Mouse (Mus musculus) layer of hippocampus, adult 2 months (tissue): ENCODE data around the gene Fbxl7. TPM values are rescaled to one million over a fixed set of nuclear protein-coding genes. Genes with fewer than 3 reads are reported as not detected.

ENCODE experiments used
- DNase-seq, 2 experiments: peaks; one replicate each; pipeline ENCODE4 v3.0.0; 2022; ENCODE audit warnings: low spot score in 2 of 2
- H3K27ac ChIP-seq: fragments of 200-600 bp; 2 replicates; pipeline ENCODE4 v1.8.1; 2022
- H3K4me3 ChIP-seq: fragments of 200-600 bp; 2 replicates; pipeline ENCODE4 v1.8.1; 2022; ENCODE audit warnings: mild to moderate bottlenecking
- CTCF ChIP-seq: fragments of 200-600 bp; conservative IDR thresholded peaks from 2 replicates; pipeline ENCODE4 v1.8.1; 2022; ENCODE audit warnings: antibody characterized with exemption, mild to moderate bottlenecking, moderate library complexity
- long read RNA-seq, 2 experiments: library from polyadenylated mRNA; stranded (forward); transcript quantifications; one replicate each; pipeline ENCODE4 v2.0.0; 2021; ENCODE audit warnings: borderline mapping rate in 2 of 2
- total RNA-seq, 2 experiments: library from RNA; stranded (reverse); gene quantifications; 2 replicates each; pipeline ENCODE4 v1.2.3; 2021

The Fbxl7 gene
- 1 to 10 TPM; 7.0 to 9.0 TPM for total RNA-seq
- long read RNA-seq, experiment 1, partial matches to known transcripts: 1 of 5 reads
- long read RNA-seq, experiment 1, other reads (novel, unspliced or antisense): 4 of 5 reads
- long read RNA-seq, experiment 2, partial matches to known transcripts: 1 of 10 reads
- long read RNA-seq, experiment 2, other reads (novel, unspliced or antisense): 9 of 10 reads

DNA sequence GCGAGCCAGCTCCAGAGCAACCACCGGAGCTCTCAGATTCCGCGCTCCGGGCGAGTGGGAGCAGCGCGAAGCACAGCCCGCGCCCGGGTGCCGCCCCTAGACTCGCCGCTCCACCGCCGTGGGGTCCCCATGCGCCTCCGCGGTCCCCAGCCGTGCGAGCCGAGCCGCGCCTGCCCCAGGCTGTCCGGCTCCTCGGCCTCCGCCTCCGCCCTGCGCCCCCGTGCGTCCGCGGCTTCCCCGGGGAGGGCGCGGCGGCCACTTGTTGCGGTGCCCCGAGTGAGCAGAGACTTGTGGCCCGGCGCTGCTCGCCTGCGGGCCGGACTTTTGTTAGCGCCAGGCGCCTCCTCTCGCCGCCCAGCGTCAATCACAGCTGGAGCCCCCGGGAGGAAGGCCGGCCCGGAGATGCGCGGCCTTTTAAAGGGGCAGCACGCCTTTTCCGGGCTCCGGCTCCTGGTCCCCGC, at the start of gene Fbxl7:
Fbxl7 (minus strand) TSS at position 330 of the 461 bp plus-strand sequence.
- H3K4me3 ChIP-seq: peak within 1 kb of the TSS; percentile 77
- H3K27ac ChIP-seq: peak within 1 kb of the TSS; percentile 77
- peak; percentile 67 to 70 for DNase-seq
- TF ChIP-seq CTCF: peak; percentile 63

GRCm38 (mm10) chr15:26922026-26922425, 26.6 kb upstream of the Fbxl7 start:
- TF ChIP-seq CTCF: no peak

DNA sequence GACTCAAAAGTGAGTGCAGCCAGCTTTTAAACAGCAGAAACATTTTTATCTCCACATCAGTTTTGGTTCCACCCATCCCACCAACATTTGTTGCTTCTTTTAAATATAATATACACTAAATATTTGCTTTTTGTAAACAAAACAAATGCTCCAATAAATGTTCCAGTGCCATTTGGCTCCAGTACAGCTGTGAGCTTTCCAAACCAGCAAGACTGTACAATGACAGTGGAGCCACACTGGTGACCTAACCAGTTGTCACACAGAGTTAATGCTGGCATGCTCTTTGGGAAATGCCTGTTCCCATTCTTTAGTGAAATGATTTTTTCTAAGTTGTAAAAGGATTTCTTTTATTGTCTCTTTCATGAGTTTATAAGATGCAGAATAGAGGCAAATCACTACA, 18.0 kb upstream of the Fbxl7 start:
- DNase-seq: no peak
- TF ChIP-seq CTCF: no peak
- Histone ChIP-seq H3K4me3 (no peak overlapping the region), H3K27ac (no peak overlapping the region)

More at GRCm38 (mm10) chr15:26922026-26922425, 26.6 kb upstream of the Fbxl7 start:
- no peak overlapping the region for H3K4me3 ChIP-seq
- H3K27ac ChIP-seq: no peak overlapping the region
- no peak for DNase-seq

DNA sequence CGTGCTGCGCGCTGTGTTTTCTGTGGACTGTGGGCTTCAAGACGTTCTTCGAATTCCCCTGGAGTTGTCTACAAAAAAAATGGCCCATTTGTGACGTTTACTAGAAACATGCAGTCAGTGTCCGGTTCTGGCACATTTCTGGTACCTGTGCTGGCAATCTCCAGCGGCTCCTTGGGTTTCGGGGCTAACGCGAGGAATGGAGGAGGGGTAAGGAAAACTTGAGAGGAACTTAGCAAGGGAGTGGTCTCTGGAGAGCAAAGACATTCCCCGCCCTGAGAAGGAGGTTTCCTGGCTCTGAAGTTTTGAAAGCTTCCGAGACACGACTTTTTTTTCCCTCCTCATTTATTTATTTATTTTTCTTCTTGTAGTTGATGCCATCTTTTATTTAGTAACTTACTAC, 381 bp upstream of the Fbxl7 start:
- Histone ChIP-seq H3K4me3 (peak overlapping the region; percentile 77), H3K27ac (peak overlapping the region; percentile 77)
- no peak for TF ChIP-seq CTCF
- DNase-seq: no peak

GRCm38 (mm10) chr15:26894801-26895229, 565 bp downstream of the Fbxl7 start:
- no peak for TF ChIP-seq CTCF

DNA sequence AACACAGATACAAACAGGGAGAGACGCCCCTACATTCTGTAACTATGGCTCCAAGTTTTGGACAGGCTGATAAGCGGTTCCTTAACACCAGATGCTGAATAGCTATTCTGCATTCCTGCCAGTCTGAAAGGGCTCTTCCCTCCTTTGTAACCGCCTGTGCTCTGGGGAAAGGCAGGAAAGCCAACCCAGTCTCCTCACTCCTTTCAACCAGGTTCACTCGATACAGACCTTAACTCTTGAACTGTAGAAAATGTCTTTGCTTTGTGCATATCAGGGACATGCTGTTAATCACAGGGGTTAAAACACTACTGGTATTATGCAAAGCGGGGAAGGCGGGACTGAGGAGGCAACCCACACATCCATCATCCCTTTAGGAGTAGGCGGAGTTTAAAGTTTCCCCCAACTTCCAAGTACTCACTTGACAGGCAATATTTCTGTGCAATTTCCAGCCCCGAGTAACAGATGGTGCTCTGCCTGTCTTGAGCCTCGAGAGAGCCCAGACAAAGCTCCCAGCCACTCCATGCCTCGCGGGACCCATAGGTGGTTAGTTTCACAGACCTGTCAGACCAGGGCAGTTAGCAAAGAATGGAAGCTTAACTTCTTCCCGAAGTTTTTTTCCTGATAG, 1.2 kb downstream of the Fbxl7 start:
- Histone ChIP-seq H3K27ac (peak overlapping the region; percentile 77; the same call in 1 of the 2 replicates), H3K4me3 (peak overlapping the region; percentile 77)
- TF ChIP-seq CTCF: no peak
- no peak for DNase-seq

More at GRCm38 (mm10) chr15:26894801-26895229, 565 bp downstream of the Fbxl7 start:
- peak overlapping the region; percentile 77 for H3K27ac ChIP-seq
- DNase-seq: peak in 1 of 2 experiments; percentile 27
- peak overlapping the region; percentile 77 for H3K4me3 ChIP-seq

GRCm38 (mm10) chr15:26893136-26893535, 2.2 kb downstream of the Fbxl7 start:
- TF ChIP-seq CTCF: no peak

GRCm38 (mm10) chr15:26889971-26890370, 5.4 kb downstream of the Fbxl7 start:
- no peak for DNase-seq
- TF ChIP-seq CTCF: no peak
- no peak overlapping the region for H3K4me3 ChIP-seq
- no peak overlapping the region for H3K27ac ChIP-seq

More at GRCm38 (mm10) chr15:26893136-26893535, 2.2 kb downstream of the Fbxl7 start:
- Histone ChIP-seq H3K27ac (no peak overlapping the region), H3K4me3 (no peak overlapping the region)
- DNase-seq: no peak

DNA sequence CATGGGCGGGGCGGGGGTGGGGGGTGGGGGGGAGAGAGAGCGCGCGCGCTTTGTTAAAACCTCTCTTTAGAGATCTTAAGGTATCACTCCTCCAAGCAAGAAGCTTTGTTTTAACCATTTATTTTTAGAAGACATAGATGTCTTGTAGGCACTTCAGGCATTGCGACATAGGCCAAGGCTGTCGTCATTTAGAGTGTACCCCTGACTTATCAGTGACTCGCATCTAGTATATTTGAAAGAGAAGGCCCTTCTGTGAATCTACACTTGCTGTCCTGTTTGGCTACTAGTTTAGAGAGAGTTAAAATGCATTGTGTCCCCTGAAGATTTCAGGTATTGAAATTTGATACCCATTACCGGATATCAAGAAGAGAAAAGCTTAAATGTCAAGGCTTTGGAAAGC, 7.2 kb downstream of the Fbxl7 start:
- Histone ChIP-seq H3K27ac (no peak overlapping the region), H3K4me3 (no peak overlapping the region)
- TF ChIP-seq CTCF: no peak
- no peak for DNase-seq

DNA sequence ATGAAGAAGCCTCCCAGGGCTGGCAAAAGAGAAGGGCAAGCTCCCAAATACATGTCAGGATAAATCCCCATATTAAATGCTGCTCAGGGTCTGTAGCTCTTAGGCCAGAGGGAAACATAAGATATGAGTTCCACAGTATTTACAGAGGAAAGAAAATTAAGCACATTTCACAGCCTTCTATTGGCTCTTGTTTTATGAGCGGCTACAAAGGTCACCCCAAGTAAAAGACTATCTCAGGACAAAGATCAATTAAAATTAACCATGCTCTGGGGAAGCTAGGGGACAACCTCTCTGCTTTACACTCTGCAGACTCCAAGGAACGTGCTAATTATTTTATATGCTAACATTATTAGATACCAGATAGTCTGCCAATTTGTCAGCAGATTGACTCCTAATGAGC, 9.4 kb downstream of the Fbxl7 start:
- no peak overlapping the region for H3K4me3 ChIP-seq
- DNase-seq: no peak
- no peak for TF ChIP-seq CTCF
- no peak overlapping the region for H3K27ac ChIP-seq

- peak; percentile 48 for TF ChIP-seq CTCF
- Histone ChIP-seq H3K4me3 (no peak overlapping the region), H3K27ac (no peak overlapping the region)
- no peak for DNase-seq
These were observed 15.0 kb downstream of the Fbxl7 start for GRCm38 (mm10) chr15:26880212-26880956.

- peak; percentile 78 to 80 for DNase-seq
- H3K27ac ChIP-seq: no peak overlapping the region
- no peak overlapping the region for H3K4me3 ChIP-seq
- no peak for TF ChIP-seq CTCF
These were observed 19.7 kb downstream of the Fbxl7 start for GRCm38 (mm10) chr15:26875687-26876086.

GRCm38 (mm10) chr15:26872234-26872633, 23.1 kb downstream of the Fbxl7 start:
- Histone ChIP-seq H3K27ac (no peak overlapping the region), H3K4me3 (no peak overlapping the region)
- no peak for DNase-seq
- TF ChIP-seq CTCF: no peak

DNA sequence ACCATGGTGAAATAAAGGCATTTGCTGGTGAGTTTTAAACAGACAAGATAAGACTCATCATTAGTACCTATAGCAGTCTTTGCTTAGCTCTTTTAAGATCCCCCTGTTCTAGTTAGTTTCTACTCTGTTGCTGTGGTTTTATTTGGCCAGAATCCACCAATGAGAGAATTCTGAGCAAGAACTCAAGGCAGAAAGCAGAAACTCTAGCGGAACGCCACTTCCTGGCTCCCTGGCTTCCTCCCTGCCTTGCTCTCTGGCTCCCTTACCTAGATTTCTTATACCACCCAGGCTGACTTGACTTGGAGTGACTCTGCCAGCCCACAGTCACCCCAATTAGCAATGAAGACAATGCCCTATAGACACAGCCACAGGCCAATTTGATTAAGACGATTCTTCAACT, 26.2 kb downstream of the Fbxl7 start:
- no peak overlapping the region for H3K4me3 ChIP-seq
- no peak for TF ChIP-seq CTCF
- no peak overlapping the region for H3K27ac ChIP-seq
- DNase-seq: no peak
